Mouse (Mus musculus): ENCODE data around the gene Sytl3. TPM values are rescaled to one million over a fixed set of nuclear protein-coding genes. Genes with fewer than 3 reads are reported as not detected.

Sytl3 gene
- polyA plus RNA-seq, 3 experiments from 2014 or later = 2.5 to 23.6 (median 3.9) TPM

GRCm38 (mm10) chr17:6758845-6759244 is 100.0 kb downstream of the Sytl3 start:
- peak; percentile 75 for ATAC-seq

- ATAC-seq = no peak
Measured at GRCm38 (mm10) chr17:6759717-6760292, 100.9 kb downstream of the Sytl3 start.

GRCm38 (mm10) chr17:6763513-6764226 is 104.8 kb downstream of the Sytl3 start:
- no peak for ATAC-seq

- ATAC-seq = no peak
Measured at GRCm38 (mm10) chr17:6764227-6764593, 105.3 kb downstream of the Sytl3 start.

GRCm38 (mm10) chr17:6764730-6765129 is 105.8 kb downstream of the Sytl3 start:
- no peak for ATAC-seq

- no peak for ATAC-seq
Measured at GRCm38 (mm10) chr17:6765886-6766285, 107.0 kb downstream of the Sytl3 start.

- ATAC-seq = no peak
Measured at GRCm38 (mm10) chr17:6766823-6767222, 107.9 kb downstream of the Sytl3 start.

GRCm38 (mm10) chr17:6767771-6768170 is 108.9 kb downstream of the Sytl3 start:
- ATAC-seq = no peak

- no peak for ATAC-seq
Measured at GRCm38 (mm10) chr17:6768301-6768788, 109.5 kb downstream of the Sytl3 start.

GRCm38 (mm10) chr17:6769602-6770001 is 110.7 kb downstream of the Sytl3 start:
- peak; percentile 32 for ATAC-seq

GRCm38 (mm10) chr17:6771661-6772489 is 113.0 kb downstream of the Sytl3 start:
- ATAC-seq = peak; percentile 65

GRCm38 (mm10) chr17:6772490-6772773 is 113.5 kb downstream of the Sytl3 start:
- no peak for ATAC-seq

GRCm38 (mm10) chr17:6773249-6773966 is 114.5 kb downstream of the Sytl3 start:
- ATAC-seq = no peak

GRCm38 (mm10) chr17:6775221-6775620 is 116.3 kb downstream of the Sytl3 start:
- ATAC-seq = no peak

GRCm38 (mm10) chr17:6775671-6776070 is 116.8 kb downstream of the Sytl3 start:
- no peak for ATAC-seq

- ATAC-seq = no peak
Measured at GRCm38 (mm10) chr17:6776123-6776522, 117.2 kb downstream of the Sytl3 start.

- no peak for ATAC-seq
Measured at GRCm38 (mm10) chr17:6776576-6776975, 117.7 kb downstream of the Sytl3 start.

- no peak for ATAC-seq
Measured at GRCm38 (mm10) chr17:6777061-6777460, 118.2 kb downstream of the Sytl3 start.

- peak; percentile 57 for ATAC-seq
Measured at GRCm38 (mm10) chr17:6777629-6778331, 118.9 kb downstream of the Sytl3 start.

- peak; percentile 59 for ATAC-seq
Measured at GRCm38 (mm10) chr17:6778332-6778683, 119.4 kb downstream of the Sytl3 start.

GRCm38 (mm10) chr17:6778771-6779509 is 120.0 kb downstream of the Sytl3 start:
- ATAC-seq = peak; percentile 7

- ATAC-seq = no peak
Measured at GRCm38 (mm10) chr17:6779632-6780031, 120.7 kb downstream of the Sytl3 start.

Data from inflammation-experienced regulatory T-cells, adult 6 months (primary cell).